Mouse (Mus musculus) kidney, adult 2 months (tissue): ENCODE data around the gene Timm8a2. TPM values are rescaled to one million over a fixed set of nuclear protein-coding genes. Genes with fewer than 3 reads are reported as not detected.

ENCODE experiments used
- DNase-seq: peaks from one replicate; pipeline ENCODE4 v3.0.0; 2021
- H3K27ac ChIP-seq: fragments of 200-500 bp; 2 replicates; pipeline ENCODE4 v1.5.1; 2012; ENCODE audit warnings: low read depth, low read length, control low read depth, inconsistent platforms; ENCODE audit not compliant: insufficient read depth
- H3K27me3 ChIP-seq: fragments of 200-500 bp; replicated peaks from 2 replicates; pipeline ENCODE4 v1.6.1; 2012; ENCODE audit warnings: mild to moderate bottlenecking, moderate library complexity, low read length, inconsistent platforms; ENCODE audit not compliant: control insufficient read depth, insufficient read depth
- H3K36me3 ChIP-seq: fragments of 200-500 bp; 2 replicates; pipeline ENCODE4 v1.6.1; 2012; ENCODE audit warnings: mild to moderate bottlenecking, moderate library complexity, low read length, inconsistent platforms; ENCODE audit not compliant: control insufficient read depth, insufficient read depth
- H3K4me1 ChIP-seq: fragments of 200-500 bp; 2 replicates; pipeline ENCODE4 v1.6.1; 2011; ENCODE audit warnings: low read length; ENCODE audit not compliant: control insufficient read depth, insufficient read depth
- H3K4me3 ChIP-seq: fragments of 200-500 bp; 2 replicates; pipeline ENCODE4 v1.5.1; 2011; ENCODE audit warnings: mild to moderate bottlenecking, low read depth, low read length, control low read depth; ENCODE audit not compliant: insufficient read depth
- CTCF ChIP-seq: fragments of 200-500 bp; conservative IDR thresholded peaks from 2 replicates; pipeline ENCODE4 v1.5.1; 2011; ENCODE audit warnings: low read depth, mild to moderate bottlenecking, control low read depth, low read length, moderate library complexity, mixed read lengths; ENCODE audit not compliant: insufficient read depth, insufficient read length
- POLR2A ChIP-seq: fragments of 200-500 bp; IDR thresholded peaks from one replicate; pipeline ENCODE4 v1.6.1; 2011; ENCODE audit warnings: low read depth, low read length, control low read depth
- whole genome bisulfite sequencing: fragments of 180-500 bp; shearing (Covaris S2); methylation state at CpG from one replicate; pipeline ENCODE4 v1.1.7; 2018; 5-methylcytosine and 5-hydroxymethylcytosine counted together
- polyA plus RNA-seq: library from polyadenylated mRNA; depleted of rRNA; stranded (reverse); fragments of >200 nt; gene quantifications from 2 replicates; pipeline ENCODE4 v1.2.3, GENCODE M21; 2012

The Timm8a2 gene
- polyA plus RNA-seq, 1 experiment: not detected

DNA sequence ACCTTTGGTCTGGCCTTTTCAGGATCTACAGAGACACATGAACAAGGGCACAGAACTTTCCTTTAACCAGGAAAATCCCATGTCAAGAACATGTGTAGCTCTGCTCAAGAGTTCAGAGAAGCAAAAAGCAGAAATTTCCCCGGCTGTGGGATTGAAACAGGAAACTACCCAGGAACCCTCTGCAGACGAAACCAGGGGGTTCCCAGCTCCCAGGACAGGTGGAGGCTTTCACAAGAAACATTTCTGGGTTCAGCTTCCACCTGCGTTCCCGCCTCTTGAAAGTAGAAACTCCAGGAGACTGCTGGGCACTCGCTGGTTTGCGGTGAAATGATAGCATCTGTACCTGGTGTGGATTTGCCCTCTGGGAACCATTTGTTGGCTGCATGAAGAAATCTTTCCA lies 22.4 kb downstream of the Timm8a2 start:
- WGBS: 78% methylated on average over 6 of the region's 6 CpGs
- Histone ChIP-seq H3K36me3 (no peaks in the 10 kb centered on the region), H3K4me1 (no peaks in the 10 kb centered on the region), H3K27ac (no peak overlapping the region), H3K4me3 (no peak overlapping the region), H3K27me3 (no peaks in the 10 kb centered on the region)
- no peak for DNase-seq
- TF ChIP-seq POLR2A: no peak
- TF ChIP-seq CTCF: no peak

DNA sequence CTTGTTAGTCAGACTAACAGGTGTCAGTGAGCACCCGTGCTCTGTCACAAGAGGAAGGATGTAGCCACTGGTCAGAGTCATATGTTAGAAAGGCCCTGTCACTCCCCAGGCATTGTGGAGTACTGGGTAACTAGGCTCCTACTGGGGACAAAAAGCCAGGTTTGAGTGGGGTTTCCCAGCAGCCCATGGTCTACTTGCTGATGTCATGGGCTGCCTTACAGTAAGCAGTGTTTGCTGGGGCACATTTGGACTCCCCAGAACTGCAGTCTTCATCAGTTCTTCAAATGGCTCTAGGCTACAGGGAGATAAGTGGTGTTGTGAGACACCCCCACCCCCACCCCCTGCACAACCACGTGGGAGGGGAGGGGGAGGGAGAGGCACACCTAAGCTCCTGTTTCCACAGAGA lies 23.5 kb downstream of the Timm8a2 start:
- Histone ChIP-seq H3K27me3 (no peaks in the 10 kb centered on the region), H3K4me1 (no peaks in the 10 kb centered on the region), H3K4me3 (no peak overlapping the region), H3K27ac (no peak overlapping the region), H3K36me3 (no peaks in the 10 kb centered on the region)
- no peak for DNase-seq
- no peak for TF ChIP-seq CTCF
- no peak for TF ChIP-seq POLR2A
- 29% methylated on average over 2 of the region's 2 CpGs for WGBS

DNA sequence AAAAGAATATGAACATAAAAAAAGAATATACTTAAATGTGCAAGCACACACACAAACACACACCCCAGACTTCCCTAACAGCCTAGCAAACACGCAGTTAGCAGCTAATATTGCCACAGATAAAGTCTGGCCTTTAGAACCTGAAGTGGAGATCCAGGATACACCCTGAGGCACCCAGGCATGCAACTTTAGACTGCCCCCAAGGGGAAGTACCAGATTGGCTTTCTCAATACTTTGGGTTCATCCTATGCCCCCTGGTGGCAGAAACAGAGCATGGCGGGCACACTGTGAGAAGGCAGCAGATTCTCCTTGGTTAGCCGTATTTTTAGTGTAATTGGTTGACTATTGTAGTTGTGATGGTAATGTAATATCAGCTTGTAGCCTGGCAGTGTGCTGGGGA lies 26.2 kb downstream of the Timm8a2 start:
- no peaks in the 10 kb centered on the region for H3K4me1 ChIP-seq
- WGBS: 3% methylated on average over 3 of the region's 3 CpGs
- peak; percentile 85 for DNase-seq
- no peak overlapping the region for H3K27ac ChIP-seq
- no peaks in the 10 kb centered on the region for H3K27me3 ChIP-seq
- H3K4me3 ChIP-seq: no peak overlapping the region
- TF ChIP-seq POLR2A: no peak
- TF ChIP-seq CTCF: peak; percentile 94
- no peaks in the 10 kb centered on the region for H3K36me3 ChIP-seq

DNA sequence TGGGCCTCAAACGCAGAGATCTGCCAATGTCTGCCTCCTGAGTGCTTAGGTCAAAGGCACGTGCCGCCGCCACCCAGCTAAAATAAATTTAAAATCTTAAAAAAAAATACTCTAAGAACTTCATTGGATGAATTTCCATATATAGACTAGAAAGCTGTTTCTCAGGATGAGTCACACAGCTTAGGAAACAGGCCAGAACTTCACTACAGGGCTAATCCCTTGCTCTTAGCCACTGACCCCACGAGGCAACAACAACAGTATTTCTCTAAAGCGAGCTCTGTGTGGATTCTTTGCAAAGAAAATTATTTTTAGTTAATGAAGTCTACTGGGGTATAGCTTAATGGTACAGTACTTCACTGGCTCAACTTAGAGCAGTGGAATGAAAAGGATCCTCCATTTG lies 26.9 kb downstream of the Timm8a2 start:
- TF ChIP-seq CTCF: no peak
- H3K4me3 ChIP-seq: no peak overlapping the region
- no peaks in the 10 kb centered on the region for H3K27me3 ChIP-seq
- DNase-seq: no peak
- no peaks in the 10 kb centered on the region for H3K36me3 ChIP-seq
- WGBS: 83% methylated on average over 6 of the region's 6 CpGs
- H3K4me1 ChIP-seq: no peaks in the 10 kb centered on the region
- no peak overlapping the region for H3K27ac ChIP-seq

DNA sequence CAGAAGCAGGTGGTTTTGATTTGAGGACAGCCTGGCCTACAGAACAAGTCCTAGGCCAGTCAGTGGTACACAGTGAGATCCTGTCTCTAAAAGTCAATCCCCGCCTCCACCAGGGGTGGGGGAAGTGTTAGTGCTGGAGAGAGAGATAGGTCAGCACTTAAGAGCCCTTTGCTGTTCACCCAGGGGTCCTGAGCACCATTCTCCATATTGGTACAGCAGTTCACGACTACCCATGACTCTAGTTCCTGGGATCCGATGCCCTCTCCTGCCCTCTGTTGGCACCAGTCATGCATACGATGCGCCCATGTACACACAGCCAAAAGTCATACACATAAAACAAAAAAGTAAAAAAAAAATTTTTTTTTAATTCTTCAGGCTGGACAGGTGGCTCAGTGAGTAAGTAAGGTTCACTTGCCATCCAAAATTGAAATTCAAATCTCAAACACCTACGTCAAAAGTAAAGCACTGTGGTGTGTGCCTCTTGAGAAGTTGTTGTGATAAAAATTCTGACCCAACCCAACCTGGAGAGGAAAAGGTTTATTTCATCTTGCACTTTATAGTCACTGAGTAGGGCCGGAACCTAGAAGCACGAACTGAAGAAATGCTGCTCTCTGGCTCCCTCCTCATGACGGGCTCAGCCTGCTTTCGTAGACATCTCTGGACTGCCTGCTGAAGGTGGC lies 28.1 kb downstream of the Timm8a2 start:
- Histone ChIP-seq H3K4me1 (peaks cover 2% of the 10 kb centered on the region; the same call in 1 of the 2 replicates), H3K27ac (no peak overlapping the region), H3K27me3 (no peaks in the 10 kb centered on the region), H3K36me3 (no peaks in the 10 kb centered on the region), H3K4me3 (no peak overlapping the region)
- WGBS: 87% methylated on average over 10 of the region's 10 CpGs
- TF ChIP-seq POLR2A (no peak), CTCF (no peak)
- DNase-seq: no peak

- no peak for DNase-seq
- TF ChIP-seq CTCF (no peak), POLR2A (no peak)
- Histone ChIP-seq H3K4me1 (peaks cover 10% of the 10 kb centered on the region), H3K4me3 (no peak overlapping the region), H3K27me3 (no peaks in the 10 kb centered on the region), H3K27ac (no peak overlapping the region), H3K36me3 (no peaks in the 10 kb centered on the region)
- 80% methylated on average over 5 of the region's 5 CpGs for WGBS
These were observed 29.1 kb downstream of the Timm8a2 start for GRCm38 (mm10) chr14:122063599-122063998.

- no peaks in the 10 kb centered on the region for H3K27me3 ChIP-seq
- 6% methylated on average over 2 of the region's 2 CpGs for WGBS
- H3K36me3 ChIP-seq: no peaks in the 10 kb centered on the region
- no peak overlapping the region for H3K27ac ChIP-seq
- TF ChIP-seq CTCF (peak; percentile 88), POLR2A (no peak)
- peaks cover 12% of the 10 kb centered on the region for H3K4me1 ChIP-seq
- no peak overlapping the region for H3K4me3 ChIP-seq
- peak; percentile 60 for DNase-seq
These were observed 30.0 kb downstream of the Timm8a2 start for GRCm38 (mm10) chr14:122064519-122064918.
